Mouse (Mus musculus): Measurements from ENCODE around the gene Mob1a. TPM values are rescaled to one million over a fixed set of nuclear protein-coding genes. Genes with fewer than 3 reads are reported as not detected.

Gene Mob1a
- polyA plus RNA-seq, 1 experiment from 2014 or later = 29.2 TPM

DNA sequence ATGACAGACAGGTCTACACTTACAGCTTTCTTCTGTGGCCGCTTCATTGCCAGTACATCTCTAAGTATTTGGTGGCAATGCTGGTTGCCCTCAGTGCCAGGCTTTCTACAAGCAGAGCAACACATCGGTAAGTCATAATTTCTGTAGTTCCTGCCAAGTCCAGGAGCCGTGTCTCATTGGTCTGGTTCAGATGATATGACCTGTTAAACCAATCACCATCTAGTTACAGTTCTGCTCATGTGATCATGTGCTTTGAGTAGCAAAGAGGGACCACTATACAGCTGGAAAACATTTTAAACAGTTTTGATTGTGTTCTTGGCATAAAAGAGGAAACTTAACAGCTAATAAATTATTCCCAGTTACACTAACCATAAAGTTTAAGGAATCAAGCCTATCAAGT is 22.1 kb downstream of the Mob1a start:
- Histone ChIP-seq H3K4me1 (replicated peaks) (peaks cover 15% of the 10 kb centered on the region), H3K36me3 (peaks cover 12% of the 10 kb centered on the region), H3K27ac (replicated peaks) (no peak overlapping the region), H3K4me2 (no peak overlapping the region), H3K27me3 (no peaks in the 10 kb centered on the region), H3K4me3 (no peak overlapping the region), H3K9ac (no peak overlapping the region), H3K9me3 (no peaks in the 10 kb centered on the region)
- no peak for ATAC-seq (ENCODE audit: low read depth)
- 95% methylated on average over 3 of the region's 3 CpGs for WGBS

DNA sequence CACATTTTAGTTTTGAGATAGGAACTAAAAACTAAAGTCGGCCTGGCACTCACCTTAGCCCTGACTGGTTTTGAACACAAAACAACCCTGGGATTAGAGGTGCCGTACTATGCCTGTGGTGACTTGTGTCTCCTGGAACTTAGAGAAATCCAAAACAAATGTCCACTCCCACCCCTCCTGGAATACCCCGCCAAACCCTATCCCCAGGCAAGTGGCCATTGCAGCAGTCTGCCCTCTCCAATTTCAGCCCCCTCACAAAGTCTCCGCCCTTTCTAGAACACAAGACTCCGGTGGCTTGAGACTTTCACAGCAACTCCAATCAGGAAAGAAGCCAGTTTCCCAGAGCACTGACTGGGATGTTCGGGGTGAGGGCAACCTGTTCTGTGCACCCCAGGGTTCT is 23.1 kb downstream of the Mob1a start, which contains the start of gene Bola3:
Gene Bola3, plus strand, starts transcription at position 275 of the 400 bp plus-strand sequence.
- peak; percentile 37 for ATAC-seq (ENCODE audit: low read depth)
- Histone ChIP-seq H3K27me3 (no peaks in the 10 kb centered on the region), H3K4me2 (peak within 1 kb of the TSS; percentile 93), H3K27ac (replicated peaks) (peak within 1 kb of the TSS; percentile 53), H3K4me3 (peak within 1 kb of the TSS; percentile 86), H3K4me1 (replicated peaks) (peaks cover 15% of the 10 kb centered on the region), H3K9me3 (no peaks in the 10 kb centered on the region), H3K9ac (peak within 1 kb of the TSS; percentile 92), H3K36me3 (peaks cover 16% of the 10 kb centered on the region)
- 29% methylated on average over 6 of the region's 6 CpGs for WGBS

DNA sequence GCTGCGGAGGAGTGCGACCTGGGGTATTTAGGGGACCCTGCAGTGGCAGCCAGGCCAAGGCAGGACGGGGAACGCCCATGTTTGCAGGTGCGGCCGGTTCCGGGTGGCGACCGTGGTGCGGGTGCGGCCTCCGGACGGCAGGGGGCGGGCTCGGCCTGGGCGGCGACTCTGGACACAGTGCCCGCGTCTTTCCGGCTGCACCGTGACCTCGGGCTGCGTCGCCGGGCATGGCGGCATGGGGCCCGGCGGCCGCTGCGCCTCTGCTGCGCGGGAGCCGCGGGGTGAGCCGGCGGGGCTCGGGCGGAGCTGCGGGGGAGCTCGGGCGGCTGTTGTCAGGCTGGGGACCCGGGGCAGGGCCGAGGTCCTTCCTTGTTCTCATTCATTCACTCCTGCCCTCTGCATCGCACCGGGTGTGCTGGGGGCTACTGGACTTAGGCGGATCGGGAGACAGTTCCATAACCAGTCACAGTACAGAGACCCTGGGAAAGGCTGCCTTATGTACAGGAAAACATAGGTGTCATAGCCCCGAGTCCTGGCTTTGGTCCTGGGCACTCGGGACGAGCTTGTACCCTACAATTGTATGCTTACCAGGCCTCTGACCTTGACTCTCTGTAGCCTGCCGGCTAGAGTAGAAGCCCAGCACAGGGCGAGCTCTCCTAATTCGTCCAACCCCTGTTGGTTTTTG is 23.6 kb downstream of the Mob1a start:
- whole genome bisulfite sequencing = under 1% methylated on average over 52 of the region's 53 CpGs
- Histone ChIP-seq H3K4me2 (peak overlapping the region; percentile 93), H3K4me1 (replicated peaks) (peaks cover 15% of the 10 kb centered on the region), H3K4me3 (peak overlapping the region; percentile 86), H3K27me3 (no peaks in the 10 kb centered on the region), H3K9me3 (no peaks in the 10 kb centered on the region), H3K27ac (replicated peaks) (peak overlapping the region; percentile 53), H3K9ac (peak overlapping the region; percentile 92), H3K36me3 (peaks cover 19% of the 10 kb centered on the region)
- ATAC-seq (ENCODE audit: low read depth) = peak; percentile 94

DNA sequence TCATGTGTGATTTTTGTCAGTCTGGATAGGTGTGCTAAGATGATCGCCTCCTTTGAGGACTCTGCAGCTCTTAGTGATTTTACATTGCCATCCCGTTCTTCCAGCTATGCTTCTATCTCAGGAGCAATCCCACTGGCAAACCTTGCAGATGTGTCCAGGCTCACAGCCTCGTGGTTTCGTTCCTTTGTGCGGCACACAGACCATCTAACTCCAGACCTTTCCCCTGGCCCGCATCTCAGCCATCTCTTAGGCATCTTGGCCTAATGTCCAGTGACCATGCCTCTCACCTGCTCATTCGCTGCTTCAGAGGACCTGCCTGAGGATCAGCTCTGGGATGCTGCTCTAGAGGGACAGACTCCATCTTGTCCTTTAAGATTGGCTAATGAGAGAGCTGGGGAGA is 24.4 kb downstream of the Mob1a start:
- H3K4me2 ChIP-seq = peak overlapping the region; percentile 93

DNA sequence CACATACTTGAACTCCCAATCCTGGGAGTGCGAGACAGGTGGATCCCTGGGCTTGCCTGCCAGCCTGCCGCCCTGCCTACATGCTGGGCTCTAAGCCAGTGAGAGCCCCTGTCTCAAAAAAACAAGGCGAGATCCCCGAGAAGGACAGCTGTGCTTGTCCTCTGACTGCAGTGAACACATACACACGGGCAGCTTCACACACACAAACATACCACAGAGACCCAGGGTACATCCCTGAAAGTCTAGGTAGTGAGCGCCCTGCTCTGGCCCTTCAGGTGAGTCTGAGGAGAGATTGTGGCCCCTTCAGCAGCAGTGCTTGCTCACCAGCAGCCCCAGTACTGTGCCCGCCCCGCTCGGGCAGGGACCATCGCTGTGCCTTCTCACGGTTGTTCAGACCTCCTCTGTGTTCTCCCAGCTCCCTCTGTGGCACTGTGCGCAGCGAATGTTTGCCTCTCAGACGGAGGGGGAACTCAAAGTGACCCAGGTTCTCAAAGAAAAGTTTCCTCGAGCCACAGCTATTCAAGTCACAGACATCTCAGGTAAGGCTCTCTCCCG is 25.1 kb downstream of the Mob1a start:
- H3K4me2 ChIP-seq = no peak overlapping the region
- H3K4me3 ChIP-seq = no peak overlapping the region
- ATAC-seq (ENCODE audit: low read depth) = no peak
- H3K4me1 ChIP-seq (replicated peaks) = peaks cover 15% of the 10 kb centered on the region
- WGBS = 91% methylated on average over 16 of the region's 16 CpGs
- 0 out of 2 replicates have a peak overlapping the region, but pooled peaks have one; percentile 92 for H3K9ac ChIP-seq
- no peak overlapping the region for H3K27ac ChIP-seq (replicated peaks)
- peaks cover 28% of the 10 kb centered on the region for H3K36me3 ChIP-seq
- H3K27me3 ChIP-seq = no peaks in the 10 kb centered on the region
- H3K9me3 ChIP-seq = no peaks in the 10 kb centered on the region

More for the DNA sequence above, 24.4 kb downstream of the Mob1a start:
- ATAC-seq (ENCODE audit: low read depth) = no peak
- no peaks in the 10 kb centered on the region for H3K27me3 ChIP-seq
- H3K9ac ChIP-seq = peak overlapping the region; percentile 92
- peaks cover 27% of the 10 kb centered on the region for H3K36me3 ChIP-seq
- H3K9me3 ChIP-seq = no peaks in the 10 kb centered on the region
- 83% methylated on average over 7 of the region's 7 CpGs for WGBS
- H3K4me3 ChIP-seq = peak overlapping the region; percentile 86
- H3K27ac ChIP-seq (replicated peaks) = no peak overlapping the region
- H3K4me1 ChIP-seq (replicated peaks) = peaks cover 15% of the 10 kb centered on the region

DNA sequence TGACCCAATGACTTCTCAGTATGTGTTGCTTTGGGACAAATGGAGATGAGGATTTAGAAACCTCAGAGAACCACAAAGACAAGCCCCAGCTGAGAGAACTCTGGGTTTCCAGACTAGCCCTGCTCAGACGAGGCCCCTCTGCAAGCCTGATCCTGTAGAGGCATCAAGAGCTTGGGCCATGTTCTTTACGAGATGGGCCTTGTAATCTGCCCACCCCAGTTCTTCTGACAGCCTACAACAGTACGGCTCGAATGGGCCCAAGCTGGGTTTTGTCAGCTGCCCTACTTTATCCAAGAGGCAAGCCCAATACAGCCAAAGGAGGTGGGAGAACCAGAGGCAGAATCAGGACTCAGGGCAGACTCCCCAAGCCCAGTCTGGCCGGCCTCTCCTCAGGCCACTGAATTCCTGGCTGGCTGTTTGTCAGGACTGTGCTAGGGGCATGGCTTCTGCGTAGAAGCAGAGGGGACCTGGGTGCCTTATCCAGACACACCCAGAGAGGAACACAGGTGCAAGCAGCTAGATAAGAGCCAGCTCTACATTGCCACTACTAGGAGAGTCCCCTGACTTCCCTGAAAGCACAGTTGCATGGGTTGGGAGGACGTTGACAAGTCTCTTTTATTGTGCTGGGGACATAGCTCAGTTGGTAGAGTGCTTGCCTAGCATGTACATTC is 25.8 kb downstream of the Mob1a start:
- Histone ChIP-seq H3K4me3 (no peak overlapping the region), H3K9me3 (no peaks in the 10 kb centered on the region), H3K4me1 (replicated peaks) (peaks cover 15% of the 10 kb centered on the region), H3K27me3 (no peaks in the 10 kb centered on the region), H3K4me2 (no peak overlapping the region), H3K9ac (0 out of 2 replicates have a peak overlapping the region, but pooled peaks have one; percentile 3), H3K27ac (replicated peaks) (no peak overlapping the region), H3K36me3 (peaks cover 28% of the 10 kb centered on the region)
- no peak for ATAC-seq (ENCODE audit: low read depth)
- 82% methylated on average over 7 of the region's 7 CpGs for WGBS

DNA sequence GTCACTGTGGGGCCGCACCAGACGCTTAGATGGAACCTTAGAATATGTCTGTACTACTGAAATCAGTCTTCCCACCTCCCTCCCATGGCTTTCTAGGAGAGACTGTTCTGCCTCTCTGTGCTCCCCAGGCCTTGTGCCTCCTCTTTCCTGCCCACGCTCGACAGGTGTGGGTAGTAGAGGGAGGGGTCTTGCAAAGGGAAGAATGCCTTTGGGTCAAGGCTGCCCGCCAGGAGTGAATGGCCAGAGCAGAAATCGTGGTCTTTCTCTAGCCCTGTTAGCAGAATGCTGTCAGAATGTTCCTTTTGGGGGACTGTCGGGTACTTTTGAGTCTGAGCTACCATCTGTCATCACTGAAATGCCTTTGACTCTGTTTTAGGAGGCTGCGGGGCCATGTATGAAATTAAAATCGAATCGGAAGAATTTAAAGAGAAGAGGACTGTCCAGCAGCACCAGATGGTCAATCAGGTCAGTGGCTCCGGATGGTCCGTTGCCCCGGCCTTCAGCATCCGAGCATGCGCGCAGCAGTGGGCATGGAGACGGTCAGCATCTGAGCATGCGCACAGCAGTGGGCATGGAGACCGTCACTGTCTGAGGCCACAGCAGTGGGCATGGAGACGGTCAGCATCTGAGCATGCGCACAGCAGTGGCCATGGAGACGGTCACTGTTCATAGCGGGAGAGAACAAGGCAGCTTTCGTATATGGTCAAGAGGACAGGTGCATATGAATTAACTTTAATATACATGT is 27.0 kb downstream of the Mob1a start:
- WGBS = 93% methylated on average over 24 of the region's 24 CpGs
- no peak overlapping the region for H3K4me3 ChIP-seq

DNA sequence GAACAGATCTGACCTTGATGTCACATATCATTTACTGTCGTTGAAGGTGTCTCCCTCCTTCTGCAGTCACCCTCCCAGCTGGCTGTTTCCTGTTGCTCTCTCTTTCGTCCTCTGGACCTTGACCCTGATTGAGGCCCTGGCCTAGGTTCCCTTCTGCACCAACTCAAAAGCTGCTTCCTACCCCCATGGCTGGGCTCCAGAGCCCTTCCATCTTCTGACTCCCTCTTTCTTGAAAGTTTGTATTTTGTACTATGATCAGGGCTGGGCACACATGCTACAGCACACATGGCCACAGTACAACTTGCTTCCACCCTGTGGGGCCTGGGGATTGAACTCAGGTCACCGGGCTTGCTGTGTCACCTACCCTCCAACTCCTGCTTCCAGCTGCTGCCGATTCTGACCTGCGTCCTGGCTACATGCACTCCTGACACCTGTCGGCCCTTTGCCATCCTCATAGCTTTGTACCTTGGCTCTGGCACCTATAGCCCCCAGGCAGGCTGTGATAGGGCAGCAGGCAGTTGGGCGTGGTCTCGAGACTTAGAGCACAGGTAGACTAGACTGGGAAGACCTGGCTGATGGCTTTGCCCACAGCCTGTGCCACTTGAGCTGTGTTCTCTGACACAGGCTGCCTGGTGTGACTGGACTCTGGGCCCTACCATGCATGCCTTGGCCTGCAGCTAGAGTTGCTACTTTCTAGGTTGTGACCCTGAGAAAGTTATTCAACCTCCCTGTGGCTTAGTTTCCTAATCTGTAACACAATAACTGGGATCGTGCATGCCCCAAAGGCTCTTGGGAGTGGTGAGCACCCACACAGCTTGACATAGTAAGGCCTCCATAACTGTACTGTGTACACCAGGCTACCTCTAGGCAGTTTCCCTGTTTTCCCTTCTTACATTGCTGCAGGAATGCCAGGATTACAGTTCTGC is 29.3 kb downstream of the Mob1a start:
- no peak for ATAC-seq (ENCODE audit: low read depth)
- Histone ChIP-seq H3K36me3 (peaks cover 53% of the 10 kb centered on the region), H3K9me3 (no peaks in the 10 kb centered on the region), H3K9ac (no peak overlapping the region), H3K27ac (replicated peaks) (no peak overlapping the region), H3K4me1 (replicated peaks) (peaks cover 7% of the 10 kb centered on the region), H3K4me2 (no peak overlapping the region), H3K27me3 (no peaks in the 10 kb centered on the region), H3K4me3 (no peak overlapping the region)
- 90% methylated on average over 9 of the region's 9 CpGs for WGBS

More for the DNA sequence above, 27.0 kb downstream of the Mob1a start:
- Histone ChIP-seq H3K9ac (0 out of 2 replicates have a peak overlapping the region, but pooled peaks have one; percentile 12), H3K27ac (replicated peaks) (no peak overlapping the region), H3K4me1 (replicated peaks) (peaks cover 15% of the 10 kb centered on the region), H3K27me3 (no peaks in the 10 kb centered on the region), H3K4me2 (no peak overlapping the region), H3K36me3 (peaks cover 33% of the 10 kb centered on the region), H3K9me3 (no peaks in the 10 kb centered on the region)
- no peak for ATAC-seq (ENCODE audit: low read depth)

DNA sequence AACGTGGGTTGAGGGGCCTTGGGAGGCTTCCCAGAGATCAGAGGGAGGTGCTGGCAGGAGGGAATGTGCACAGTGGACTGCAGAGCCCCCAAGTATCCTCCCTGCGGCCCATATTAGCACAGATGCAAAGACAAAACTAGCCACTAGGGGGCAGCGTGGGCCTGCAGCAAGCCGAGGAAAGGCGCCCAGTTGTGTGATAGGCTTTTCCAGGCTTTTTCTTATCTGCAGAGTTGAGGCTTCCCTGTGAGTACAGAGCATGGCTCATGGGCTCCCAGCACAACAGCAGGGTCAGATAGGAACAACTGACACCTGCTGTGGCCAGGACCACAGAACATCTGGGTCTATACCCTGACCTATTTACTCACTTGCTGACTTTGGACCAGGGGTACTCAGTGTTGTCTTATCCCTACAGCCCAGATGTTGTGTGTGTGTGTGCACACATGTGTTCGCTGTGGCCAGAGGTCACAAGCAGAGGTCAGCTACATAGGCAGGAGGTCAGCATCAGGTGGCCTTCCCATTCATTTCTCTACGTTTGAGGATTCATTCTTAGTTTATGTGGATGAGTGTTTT is 30.8 kb downstream of the Mob1a start:
- no peak overlapping the region for H3K9ac ChIP-seq

DNA sequence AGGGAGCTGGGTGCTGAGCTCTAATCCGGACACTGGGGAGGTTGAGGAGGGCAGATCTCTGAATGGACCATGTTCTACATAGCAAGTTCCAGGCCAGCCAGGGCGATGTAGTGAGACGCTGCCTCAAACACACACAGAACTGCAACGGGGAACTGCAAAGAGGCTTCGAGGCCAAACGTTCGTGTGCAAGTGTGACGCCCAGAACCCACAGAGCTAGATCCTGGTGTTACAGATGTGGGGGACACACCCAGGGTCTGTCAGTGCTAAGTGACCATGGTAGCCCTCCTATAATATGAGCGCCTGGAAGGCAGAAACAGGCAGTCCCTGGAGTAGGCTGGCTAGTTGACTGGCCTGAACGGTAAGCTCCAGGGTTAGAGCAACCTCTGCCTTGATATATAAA is 31.6 kb downstream of the Mob1a start:
- 92% methylated on average over 10 of the region's 10 CpGs for WGBS
- peaks cover 68% of the 10 kb centered on the region for H3K36me3 ChIP-seq

More for the DNA sequence above, 30.8 kb downstream of the Mob1a start:
- Histone ChIP-seq H3K4me2 (no peak overlapping the region), H3K36me3 (peaks cover 63% of the 10 kb centered on the region), H3K9me3 (no peaks in the 10 kb centered on the region), H3K4me3 (no peak overlapping the region), H3K4me1 (replicated peaks) (no peaks in the 10 kb centered on the region), H3K27ac (replicated peaks) (no peak overlapping the region), H3K27me3 (no peaks in the 10 kb centered on the region)
- WGBS = 22% methylated on average over 7 of the region's 7 CpGs
- ATAC-seq (ENCODE audit: low read depth) = 0 out of 2 replicates have a peak, but pooled peaks have one; percentile 45

More for the DNA sequence above, 31.6 kb downstream of the Mob1a start:
- no peak overlapping the region for H3K4me2 ChIP-seq
- no peak overlapping the region for H3K27ac ChIP-seq (replicated peaks)
- H3K27me3 ChIP-seq = no peaks in the 10 kb centered on the region
- H3K4me3 ChIP-seq = no peak overlapping the region
- H3K9ac ChIP-seq = no peak overlapping the region
- ATAC-seq (ENCODE audit: low read depth) = no peak
- H3K9me3 ChIP-seq = no peaks in the 10 kb centered on the region
- no peaks in the 10 kb centered on the region for H3K4me1 ChIP-seq (replicated peaks)

All from neural tube, embryonic 13.5 days (tissue).